Mouse (Mus musculus): ENCODE measurements around the gene Ralb. TPM values are rescaled to one million over a fixed set of nuclear protein-coding genes. Genes with fewer than 3 reads are reported as not detected.

Gene Ralb
- total RNA-seq, 2 experiments from 2014 or later: 6.7 to 7.8 TPM

GRCm38 (mm10) chr1:119421576-119422421 lies 82.8 kb downstream of the Ralb start, which contains the start of gene Inhbb:
Inhbb (minus strand) TSS chr1:119422248.
- H3K27ac ChIP-seq: peak within 1 kb of the TSS; percentile 62; the same call in 1 of the 2 replicates
- intact Hi-C loops (cut with DNase I): loop anchor here (2.0 to 5.0 kb wide), 3 partner anchors 36 to 329 kb away; no protein-coding TSS in a partner anchor
- DNase-seq: peak; percentile 44

DNA sequence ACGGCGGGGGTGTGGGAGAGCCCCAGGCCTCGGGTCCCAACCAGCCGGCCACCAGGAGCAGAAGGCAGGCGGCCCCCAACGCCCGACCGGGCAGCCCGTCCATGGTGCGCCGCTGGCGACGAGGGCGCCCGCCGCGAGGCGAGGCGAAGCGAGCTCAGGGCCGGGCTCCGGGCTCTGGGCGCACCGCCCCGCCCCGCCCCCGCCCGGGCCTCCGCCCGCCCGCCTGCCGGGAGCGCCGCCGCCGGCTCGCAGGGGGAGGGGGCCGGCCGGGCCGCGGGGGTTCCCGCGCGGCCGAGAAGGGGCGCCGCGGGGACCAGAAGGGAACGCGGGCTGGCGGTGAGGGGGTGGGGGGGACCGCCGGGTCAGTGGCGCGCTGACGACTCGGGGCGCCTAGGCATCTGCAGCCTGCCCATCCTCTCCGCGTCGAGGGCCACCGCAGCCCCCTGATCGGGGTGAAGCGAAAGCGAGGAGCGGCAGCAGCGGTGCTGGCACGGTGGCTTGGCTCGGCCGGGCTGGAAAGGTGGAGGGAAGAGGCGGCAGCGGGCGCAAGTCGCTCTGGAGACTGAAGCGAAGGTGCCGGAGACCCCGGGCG lies 83.5 kb downstream of the Ralb start:
- peak; percentile 68 for DNase-seq
- H3K4me3 ChIP-seq: peak overlapping the region; percentile 91
- H3K27ac ChIP-seq: peak overlapping the region; percentile 62; the same call in 1 of the 2 replicates
- intact Hi-C loops (cut with DNase I): loop anchor here (5.0 kb wide), 2 partner anchors 36 to 329 kb away; no protein-coding TSS in a partner anchor
- TF ChIP-seq CTCF (IDR thresholded peaks at IDR 0.05): no peak

More at GRCm38 (mm10) chr1:119421576-119422421, 82.8 kb downstream of the Ralb start, which contains the start of gene Inhbb:
- TF ChIP-seq CTCF (IDR thresholded peaks at IDR 0.05): no peak
- peak within 1 kb of the TSS; percentile 91 for H3K4me3 ChIP-seq

Other genes starting within 250 kb of the Ralb start
- gene Inhbb, start 82.5 kb downstream of the Ralb start, total RNA-seq (2021): under 1 TPM; 0.43 to 0.89 TPM
- 1 to 10 TPM; 3.4 to 5.9 TPM for gene Tmem185b, start 21.4 kb upstream of the Ralb start, total RNA-seq (2021)
- gene Epb41l5, start 144.2 kb upstream of the Ralb start, total RNA-seq (2021): 1 to 10 TPM; 3.2 to 3.9 TPM

Data from gastrocnemius, adult 2 months (tissue).